26 mouse cellular contexts compared by ENCODE assay signal in genomic region chr6:50594372-50594771, GRCm38 (mm10). TPM values are rescaled to one million over a fixed set of nuclear protein-coding genes. Genes with fewer than 3 reads are reported as not detected.
DNase-seq lines count a peak whose midpoint lies in the region; ATAC-seq and TF ChIP-seq lines count a peak whose summit lies in the region.
"Had no signal": no experiment of that assay in that cellular context is flagged by ENCODE, and none has a peak within 500 bp of the region (broad histone marks: within the 10 kb centered on the region; RNA-seq: fewer than 3 reads in every experiment).

No protein-coding gene starts in this region.

- 91% methylated on average over 2 of the region's 2 CpGs for WGBS in intestine, postnatal 0 days
- WGBS in intestine, embryonic 16.5 days: 79% methylated on average over 2 of the region's 2 CpGs
- 80% methylated on average over 2 of the region's 2 CpGs for WGBS in midbrain, postnatal 0 days
- 89% methylated on average over 2 of the region's 2 CpGs for WGBS in midbrain, embryonic 13.5 days
- WGBS in limb, embryonic 10.5 days: 85% methylated on average over 2 of the region's 2 CpGs

- no peaks in the 10 kb centered on the region for H3K9me3 ChIP-seq in intestine, postnatal 0 days (ENCODE audit: control insufficient read depth)
- no peaks in the 10 kb centered on the region for H3K9me3 ChIP-seq in intestine, embryonic 16.5 days (ENCODE audit: control insufficient read depth, low read length)
- H3K9me3 ChIP-seq in midbrain, postnatal 0 days (ENCODE audit: low read length): no peaks in the 10 kb centered on the region
- H3K9me3 ChIP-seq in midbrain, embryonic 13.5 days: 0 out of 2 replicates have a peak, but pooled peaks cover 6% of the 10 kb centered on the region
- no peaks in the 10 kb centered on the region for H3K9me3 ChIP-seq in limb, embryonic 10.5 days (replicated peaks)
- H3K9me3 ChIP-seq: forebrain, embryonic 15.5 days; intestine, embryonic 15.5 days had no signal

- H3K4me1 ChIP-seq in intestine, postnatal 0 days (replicated peaks; ENCODE audit: control insufficient read depth, insufficient read depth, low read length): no peaks in the 10 kb centered on the region
- 0 out of 2 replicates have a peak, but pooled peaks cover 6% of the 10 kb centered on the region for H3K4me1 ChIP-seq in intestine, embryonic 16.5 days (ENCODE audit: control insufficient read depth, insufficient read depth, low read length)
- no peaks in the 10 kb centered on the region for H3K4me1 ChIP-seq in midbrain, postnatal 0 days (ENCODE audit: insufficient read depth, low read length)
- 0 out of 2 replicates have a peak, but pooled peaks cover 8% of the 10 kb centered on the region for H3K4me1 ChIP-seq in midbrain, embryonic 13.5 days (replicated peaks)
- peaks cover 22% of the 10 kb centered on the region for H3K4me1 ChIP-seq in limb, embryonic 10.5 days

- no peak overlapping the region for H3K4me3 ChIP-seq in intestine, postnatal 0 days (ENCODE audit: low read depth, low read length)
- H3K4me3 ChIP-seq in intestine, embryonic 16.5 days (ENCODE audit: low read length): no peak overlapping the region
- H3K4me3 ChIP-seq in midbrain, postnatal 0 days (ENCODE audit: low read depth, low read length): no peak overlapping the region
- H3K4me3 ChIP-seq in midbrain, embryonic 13.5 days (replicated peaks): no peak overlapping the region
- H3K4me3 ChIP-seq in limb, embryonic 10.5 days: no peak overlapping the region
- H3K4me3 ChIP-seq: embryonic facial prominence, embryonic 10.5 days; erythroblast, embryonic 14.5 days; forebrain, embryonic 15.5 days; intestine, embryonic 15.5 days; megakaryocyte, embryonic 14.5 days had no signal

- in situ Hi-C loops in Patski (cut with MboI; ENCODE audit: low pct_unique_long_range_greater_than_20kb): no loop called here

- H3K27ac ChIP-seq in intestine, postnatal 0 days (ENCODE audit: low read depth, low read length): no peak overlapping the region
- no peak overlapping the region for H3K27ac ChIP-seq in intestine, embryonic 16.5 days (ENCODE audit: low read length)
- H3K27ac ChIP-seq in midbrain, postnatal 0 days (ENCODE audit: low read depth, low read length): no peak overlapping the region
- no peak overlapping the region for H3K27ac ChIP-seq in midbrain, embryonic 13.5 days
- no peak overlapping the region for H3K27ac ChIP-seq in limb, embryonic 10.5 days
- H3K27ac ChIP-seq: embryonic facial prominence, embryonic 10.5 days; forebrain, embryonic 15.5 days; intestine, embryonic 15.5 days had no signal

- no peaks in the 10 kb centered on the region for H3K36me3 ChIP-seq in intestine, postnatal 0 days (ENCODE audit: control insufficient read depth, insufficient read depth)
- H3K36me3 ChIP-seq in intestine, embryonic 16.5 days (ENCODE audit: control insufficient read depth, insufficient read depth, low read length): no peaks in the 10 kb centered on the region
- no peaks in the 10 kb centered on the region for H3K36me3 ChIP-seq in midbrain, postnatal 0 days (ENCODE audit: insufficient read depth, low read length)
- peaks cover 5% of the 10 kb centered on the region; the same call in 1 of the 2 replicates for H3K36me3 ChIP-seq in midbrain, embryonic 13.5 days
- H3K36me3 ChIP-seq in limb, embryonic 10.5 days: no peaks in the 10 kb centered on the region
- H3K36me3 ChIP-seq: forebrain, embryonic 15.5 days; intestine, embryonic 15.5 days had no signal

- CTCF ChIA-PET in Patski (lab: Charles Lee): no interaction called here

- no peak overlapping the region for H3K4me2 ChIP-seq in intestine, postnatal 0 days (replicated peaks; ENCODE audit: low read depth)
- H3K4me2 ChIP-seq in intestine, embryonic 16.5 days (ENCODE audit: low read depth, low read length): no peak overlapping the region
- H3K4me2 ChIP-seq in midbrain, postnatal 0 days (ENCODE audit: low read depth, low read length, poor library complexity, severe bottlenecking): no peak overlapping the region
- H3K4me2 ChIP-seq in midbrain, embryonic 13.5 days (replicated peaks): no peak overlapping the region
- H3K4me2 ChIP-seq: forebrain, embryonic 15.5 days; intestine, embryonic 15.5 days had no signal

- no peak for DNase-seq in midbrain, postnatal 0 days (ENCODE audit: low spot score)
- no peak for DNase-seq in Patski (ENCODE audit: low read depth, low spot score)
- DNase-seq in ovary, postnatal 10 days (ENCODE audit: low spot score): no peak
- DNase-seq in limb, embryonic 10.5 days (ENCODE audit: low spot score): no peak
- DNase-seq: kidney, postnatal 36 days; spleen, adult 18-20 months; thymus, postnatal 14 days had no signal

- no peaks in the 10 kb centered on the region for H3K27me3 ChIP-seq in intestine, postnatal 0 days (replicated peaks; ENCODE audit: control insufficient read depth, insufficient read depth, low read length)
- H3K27me3 ChIP-seq in intestine, embryonic 16.5 days (replicated peaks; ENCODE audit: control insufficient read depth, insufficient read depth, low read length): no peaks in the 10 kb centered on the region
- H3K27me3 ChIP-seq in midbrain, postnatal 0 days (ENCODE audit: insufficient read depth, low read length): no peaks in the 10 kb centered on the region
- H3K27me3 ChIP-seq in midbrain, embryonic 13.5 days: 0 out of 2 replicates have a peak, but pooled peaks cover 3% of the 10 kb centered on the region
- H3K27me3 ChIP-seq in Patski: no peaks in the 10 kb centered on the region
- peaks cover 21% of the 10 kb centered on the region for H3K27me3 ChIP-seq in limb, embryonic 10.5 days (ENCODE audit: low read depth, poor library complexity, severe bottlenecking)
- H3K27me3 ChIP-seq: forebrain, embryonic 15.5 days; intestine, embryonic 15.5 days had no signal

- POLR2A ChIA-PET in Patski (lab: Charles Lee): no interaction called here

- no peak for ATAC-seq in intestine, postnatal 0 days
- ATAC-seq in intestine, embryonic 16.5 days: no peak
- ATAC-seq in midbrain, postnatal 0 days (ENCODE audit: low FRiP score): no peak
- ATAC-seq in midbrain, embryonic 13.5 days: no peak
- no peak for ATAC-seq in Patski
- ATAC-seq: forebrain, embryonic 15.5 days; intestine, embryonic 15.5 days; midbrain, embryonic 16.5 days had no signal

- peak; percentile 31; the same call in 1 of the 2 replicates for TF ChIP-seq CTCF in intestine, postnatal 0 days (IDR thresholded peaks at IDR 0.05; ENCODE audit: low read depth)
- peak; percentile 48 for TF ChIP-seq CTCF in midbrain, postnatal 0 days (IDR thresholded peaks at IDR 0.05)
- peak; percentile 49 for TF ChIP-seq CTCF in Patski (IDR thresholded peaks at IDR 0.05)

- H3K9ac ChIP-seq in intestine, postnatal 0 days (ENCODE audit: low read depth, low read length): no peak overlapping the region
- no peak overlapping the region for H3K9ac ChIP-seq in intestine, embryonic 16.5 days (ENCODE audit: low read depth, low read length)
- H3K9ac ChIP-seq in midbrain, postnatal 0 days (replicated peaks; ENCODE audit: low read length, poor library complexity, severe bottlenecking): no peak overlapping the region
- no peak overlapping the region for H3K9ac ChIP-seq in midbrain, embryonic 13.5 days (replicated peaks)
- H3K9ac ChIP-seq: forebrain, embryonic 15.5 days; intestine, embryonic 15.5 days had no signal

RNA-seq across cellular contexts. Expression of gene 4921507P07Rik, which starts 2.1 kb away (rescaled TPM):
- 0.30 TPM in 2 replicates for polyA plus RNA-seq in intestine, postnatal 0 days (2015; fragmentation: Nextera tagmentation; extraction: Ambion mirVana)
- 0.38 and 0.44 TPM in 2 replicates for polyA plus RNA-seq in intestine, embryonic 16.5 days (2015; fragmentation: Nextera tagmentation; extraction: Ambion mirVana)
- total RNA-seq in midbrain, postnatal 0 days (2014; rRNA removed): 3.3 and 5.1 TPM in 2 replicates
- 3.6 and 4.4 TPM in 2 replicates for polyA plus RNA-seq in midbrain, postnatal 0 days (2015; fragmentation: Nextera tagmentation; extraction: Ambion mirVana)
- 1.9 and 2.9 TPM in 2 replicates for polyA plus RNA-seq in midbrain, embryonic 13.5 days (2015; fragmentation: Nextera tagmentation; extraction: Ambion mirVana)
- polyA plus RNA-seq in Patski (2021): 0.51 TPM
- polyA plus RNA-seq in limb, embryonic 10.5 days (2016; fragmentation: Nextera tagmentation; extraction: Ambion mirVana): 0.24 and 0.51 TPM in 2 replicates
- total RNA-seq: liver, adult 2 months had no signal
- polyA plus RNA-seq: erythroblast, embryonic 14.5 days had no signal

RNA-seq across cellular contexts. Expression of gene Cycs, which starts 28.0 kb away (rescaled TPM):
- 132 and 157 TPM in 2 replicates for polyA plus RNA-seq in intestine, postnatal 0 days (2015; fragmentation: Nextera tagmentation; extraction: Ambion mirVana)
- 79.0 and 88.1 TPM in 2 replicates for polyA plus RNA-seq in intestine, embryonic 16.5 days (2015; fragmentation: Nextera tagmentation; extraction: Ambion mirVana)
- 37.0 and 46.2 TPM in 2 replicates for total RNA-seq in midbrain, postnatal 0 days (2014; rRNA removed)
- 82.3 and 83.3 TPM in 2 replicates for polyA plus RNA-seq in midbrain, postnatal 0 days (2015; fragmentation: Nextera tagmentation; extraction: Ambion mirVana)
- 66.0 and 73.9 TPM in 2 replicates for polyA plus RNA-seq in midbrain, embryonic 13.5 days (2015; fragmentation: Nextera tagmentation; extraction: Ambion mirVana)
- polyA plus RNA-seq in Patski (2021): 46.1 TPM
- polyA plus RNA-seq in limb, embryonic 10.5 days (2016; fragmentation: Nextera tagmentation; extraction: Ambion mirVana): 80.1 and 96.7 TPM in 2 replicates

RNA-seq across cellular contexts. Expression of gene Npvf, which starts 59.9 kb away (rescaled TPM):
- not detected in 2 replicates for polyA plus RNA-seq in intestine, postnatal 0 days (2015; fragmentation: Nextera tagmentation; extraction: Ambion mirVana)
- not detected in 2 replicates for polyA plus RNA-seq in intestine, embryonic 16.5 days (2015; fragmentation: Nextera tagmentation; extraction: Ambion mirVana)
- not detected in 2 replicates for total RNA-seq in midbrain, postnatal 0 days (2014; rRNA removed)
- polyA plus RNA-seq in midbrain, postnatal 0 days (2015; fragmentation: Nextera tagmentation; extraction: Ambion mirVana): 2.1 and 3.3 TPM in 2 replicates
- 0.94 TPM in 1 of 2 replicates, not detected in the other for polyA plus RNA-seq in midbrain, embryonic 13.5 days (2015; fragmentation: Nextera tagmentation; extraction: Ambion mirVana)
- not detected for polyA plus RNA-seq in Patski (2021)
- not detected in 2 replicates for polyA plus RNA-seq in limb, embryonic 10.5 days (2016; fragmentation: Nextera tagmentation; extraction: Ambion mirVana)
- total RNA-seq: adrenal gland, adult 18-20 months; gastrocnemius, postnatal 4 days; layer of hippocampus, postnatal 14 days; left cerebral cortex, postnatal 25 days; liver, adult 2 months had no signal
- polyA plus RNA-seq: embryonic facial prominence, embryonic 10.5 days; erythroblast, embryonic 14.5 days; heart, embryonic 14.5 days; hindbrain, embryonic 11.5 days; intestine, embryonic 15.5 days; liver, adult 2 months; lung, embryonic 16.5 days; neural tube, embryonic 11.5 days; stomach, embryonic 14.5 days had no signal
